Mouse (Mus musculus) hindbrain, embryonic 16.5 days (tissue): Measurements from ENCODE around the gene Slc35f5. TPM values are rescaled to one million over a fixed set of nuclear protein-coding genes. Genes with fewer than 3 reads are reported as not detected.
A peak's percentile ranks its signal among the peaks of the same experiment; 100 is the strongest.

ENCODE experiments used
- ATAC-seq: fragments of 200-750 bp; cut with Nextera tagmentation; 2 replicates; pipeline ENCODE4 v1.8.0; 2017; ENCODE audit warnings: moderate TSS enrichment, moderate library complexity
- H3K27ac ChIP-seq: fragments of 300-500 bp; sonication (generic); 2 replicates; pipeline ENCODE4 v1.5.1; 2014; ENCODE audit warnings: low read depth, mild to moderate bottlenecking, control low read depth, low read length, moderate library complexity
- H3K27me3 ChIP-seq: fragments of 300-500 bp; sonication (generic); replicated peaks from 2 replicates; pipeline ENCODE4 v1.6.1; 2014; ENCODE audit warnings: low read length; ENCODE audit not compliant: control insufficient read depth, insufficient read depth
- H3K36me3 ChIP-seq: fragments of 300-500 bp; sonication (generic); 2 replicates; pipeline ENCODE4 v1.6.1; 2014; ENCODE audit warnings: mild to moderate bottlenecking, low read length, moderate library complexity, mixed read lengths; ENCODE audit not compliant: control insufficient read depth, insufficient read depth
- H3K4me1 ChIP-seq: fragments of 300-500 bp; sonication (generic); 2 replicates; pipeline ENCODE4 v1.6.1; 2014; ENCODE audit warnings: low read depth, low read length; ENCODE audit not compliant: control insufficient read depth, insufficient read depth
- H3K4me2 ChIP-seq: fragments of 300-500 bp; sonication (generic); 2 replicates; pipeline ENCODE4 v1.6.1; 2014; ENCODE audit warnings: mild to moderate bottlenecking, low read length, control low read depth, moderate library complexity
- H3K4me3 ChIP-seq: fragments of 300-500 bp; sonication (generic); 2 replicates; pipeline ENCODE4 v1.5.1; 2014; ENCODE audit warnings: mild to moderate bottlenecking, low read length, control low read depth, moderate library complexity
- H3K9ac ChIP-seq: fragments of 300-500 bp; sonication (generic); 2 replicates; pipeline ENCODE4 v1.6.1; 2014; ENCODE audit warnings: low read depth, mild to moderate bottlenecking, control low read depth, low read length, moderate library complexity
- H3K9me3 ChIP-seq: fragments of 300-500 bp; sonication (generic); 2 replicates; pipeline ENCODE4 v1.6.1; 2014; ENCODE audit warnings: mild to moderate bottlenecking, low read length, moderate library complexity; ENCODE audit not compliant: control insufficient read depth
- WGBS: fragments of 180-500 bp; shearing (Covaris S2); extraction: QIAGEN DNeasy Blood & Tissue Kit; methylation state at CpG from one replicate; pipeline ENCODE4 v1.1.7; 2014; 5-methylcytosine and 5-hydroxymethylcytosine counted together
- polyA plus RNA-seq: library from polyadenylated mRNA; unstranded; fragments of >200 nt; fragmentation: Nextera tagmentation; extraction: Ambion mirVana; gene quantifications from 2 replicates; pipeline ENCODE4 v1.2.1, GENCODE M21; 2015

Slc35f5 gene
- polyA plus RNA-seq, 1 experiment from 2014 or later, result 36.3 TPM

DNA sequence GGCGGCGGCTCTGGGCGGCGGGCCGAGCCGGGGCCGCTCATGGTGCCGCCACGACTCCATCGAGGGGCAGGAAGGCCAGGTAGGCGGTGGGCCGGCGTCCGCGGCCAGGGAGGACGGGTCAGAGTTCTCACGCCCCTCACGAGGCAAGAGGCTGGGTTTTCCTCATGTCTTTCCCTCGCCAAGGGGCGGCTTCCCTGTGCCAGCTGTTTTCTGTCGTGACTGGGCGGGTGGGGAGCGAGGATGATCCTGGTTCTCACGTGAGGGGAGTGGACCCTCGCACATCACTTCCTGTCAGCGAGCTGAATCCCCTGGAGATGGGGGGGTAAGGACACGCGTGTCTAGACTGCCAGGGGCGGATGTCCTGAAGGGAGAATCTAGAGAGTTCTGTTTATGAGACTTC, 811 bp downstream of the Slc35f5 start:
- ATAC-seq, result peak; percentile 32
- no peaks in the 10 kb centered on the region for H3K9me3 ChIP-seq
- peak overlapping the region; percentile 95 for H3K27ac ChIP-seq
- peak overlapping the region; percentile 94 for H3K4me3 ChIP-seq
- H3K27me3 ChIP-seq, result no peaks in the 10 kb centered on the region
- peaks cover 10% of the 10 kb centered on the region for H3K4me1 ChIP-seq
- no peaks in the 10 kb centered on the region for H3K36me3 ChIP-seq
- 0% methylated on average over 25 of the region's 29 CpGs for WGBS
- peak overlapping the region; percentile 62 for H3K4me2 ChIP-seq
- H3K9ac ChIP-seq, result peak overlapping the region; percentile 97

DNA sequence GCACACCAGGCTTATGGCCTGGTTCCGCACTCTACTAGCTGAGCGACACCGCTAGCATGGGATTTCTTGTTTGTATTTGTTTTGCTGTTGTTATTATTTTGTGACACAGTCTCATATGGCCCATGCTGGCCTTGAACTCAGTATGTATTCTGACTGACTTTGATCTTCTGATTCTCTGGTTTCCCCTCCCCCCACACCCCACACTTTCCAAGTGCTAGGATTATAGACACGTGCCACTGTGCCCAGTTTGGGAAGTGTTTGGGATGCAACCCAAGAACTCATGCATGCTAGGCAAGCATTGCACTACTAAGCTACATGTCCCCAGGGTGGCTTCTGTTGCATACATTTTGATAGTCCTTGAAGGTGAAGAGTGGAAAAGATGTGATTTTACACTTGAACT, 1.4 kb downstream of the Slc35f5 start:
- peak overlapping the region; percentile 62 for H3K4me2 ChIP-seq
- H3K9ac ChIP-seq, result peak overlapping the region; percentile 97
- no peaks in the 10 kb centered on the region for H3K9me3 ChIP-seq
- H3K36me3 ChIP-seq, result no peaks in the 10 kb centered on the region
- peaks cover 10% of the 10 kb centered on the region for H3K4me1 ChIP-seq
- H3K4me3 ChIP-seq, result peak overlapping the region; percentile 94
- no peaks in the 10 kb centered on the region for H3K27me3 ChIP-seq
- 76% methylated on average over 4 of the region's 4 CpGs for WGBS
- H3K27ac ChIP-seq, result peak overlapping the region; percentile 95; the same call in 1 of the 2 replicates
- ATAC-seq, result no peak

DNA sequence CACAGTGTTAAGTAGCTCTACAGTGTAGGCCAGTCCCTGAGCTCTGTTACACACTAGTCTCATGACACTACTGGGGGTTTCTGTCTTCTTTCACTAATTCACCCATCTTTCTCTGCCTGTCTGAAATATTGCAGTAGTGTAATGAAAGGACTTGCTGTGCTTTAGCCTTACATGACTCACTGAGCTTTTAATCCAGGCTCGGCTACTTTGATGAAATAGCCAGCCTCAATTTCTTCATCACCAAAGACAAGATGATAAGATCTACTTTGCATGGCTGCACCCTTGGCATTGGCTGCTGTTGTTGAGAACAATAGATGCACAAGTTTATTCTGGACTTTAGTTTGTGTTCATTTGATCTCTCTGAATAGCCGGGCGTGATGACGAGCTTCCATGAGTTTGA, 7.7 kb downstream of the Slc35f5 start:
- H3K4me3 ChIP-seq, result no peak overlapping the region
- H3K4me2 ChIP-seq, result no peak overlapping the region
- H3K9me3 ChIP-seq, result no peaks in the 10 kb centered on the region
- H3K27me3 ChIP-seq, result no peaks in the 10 kb centered on the region
- H3K4me1 ChIP-seq, result no peaks in the 10 kb centered on the region
- peaks cover 20% of the 10 kb centered on the region for H3K36me3 ChIP-seq
- no peak for ATAC-seq
- H3K9ac ChIP-seq, result no peak overlapping the region
- H3K27ac ChIP-seq, result no peak overlapping the region
- 87% methylated on average over 4 of the region's 4 CpGs for WGBS

DNA sequence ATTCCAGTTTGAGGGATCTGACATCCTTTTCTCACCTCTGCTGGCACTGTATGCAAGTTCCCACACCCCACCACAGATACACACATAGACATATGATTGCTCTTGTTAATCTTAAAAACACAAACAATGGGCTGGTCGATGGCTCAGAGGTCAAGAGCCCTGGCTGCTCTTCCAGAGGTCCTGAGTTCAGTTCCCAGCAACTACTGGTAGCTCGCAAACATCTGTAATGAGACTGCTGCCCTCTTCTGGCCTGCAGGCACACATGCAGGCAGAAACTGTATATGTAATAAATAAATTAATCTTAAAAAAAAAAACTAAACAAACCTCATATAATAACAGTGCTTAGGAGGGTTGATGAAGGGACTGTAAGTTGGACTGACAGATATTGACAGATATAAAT, 13.8 kb downstream of the Slc35f5 start:
- Histone ChIP-seq H3K4me2 (no peak overlapping the region), H3K9ac (no peak overlapping the region), H3K4me3 (no peak overlapping the region), H3K27ac (no peak overlapping the region), H3K36me3 (peaks cover 36% of the 10 kb centered on the region), H3K9me3 (no peaks in the 10 kb centered on the region), H3K4me1 (no peaks in the 10 kb centered on the region), H3K27me3 (no peaks in the 10 kb centered on the region)
- 73% methylated on average over 2 of the region's 2 CpGs for WGBS
- no peak for ATAC-seq

DNA sequence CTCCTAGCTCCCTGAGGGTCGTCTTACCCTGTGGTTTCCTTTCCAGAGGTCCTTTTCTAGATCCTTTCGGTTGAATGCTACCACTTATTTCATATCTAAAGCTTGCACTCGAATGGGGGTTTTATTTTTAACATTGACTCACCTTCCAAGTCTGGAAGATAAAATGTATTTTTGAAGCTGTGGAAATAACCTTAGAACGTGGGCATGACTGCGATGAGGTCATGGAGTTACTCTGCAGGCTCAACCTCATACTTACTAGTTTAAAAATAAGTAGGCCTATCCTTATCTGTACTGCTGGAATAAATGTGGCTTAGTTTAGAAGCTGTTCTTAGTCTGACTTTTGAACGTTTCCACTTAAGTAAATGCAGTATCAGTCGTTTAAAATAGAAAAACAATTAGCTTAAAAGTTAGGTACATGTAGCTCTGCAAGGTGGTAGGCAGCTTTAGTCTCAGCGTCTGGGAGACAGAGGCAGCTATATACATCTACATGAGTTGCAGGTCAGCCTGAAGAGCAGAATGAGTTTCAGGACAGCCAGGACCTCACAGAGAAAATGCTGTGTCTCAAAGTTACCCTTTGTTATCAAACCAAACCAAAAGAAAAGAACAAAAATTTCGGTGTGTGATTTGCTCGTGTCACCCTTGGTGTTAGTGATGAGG, 15.2 kb downstream of the Slc35f5 start:
- Histone ChIP-seq H3K9ac (no peak overlapping the region), H3K4me1 (no peaks in the 10 kb centered on the region), H3K27me3 (no peaks in the 10 kb centered on the region), H3K36me3 (peaks cover 33% of the 10 kb centered on the region), H3K4me3 (no peak overlapping the region), H3K9me3 (no peaks in the 10 kb centered on the region), H3K4me2 (no peak overlapping the region), H3K27ac (no peak overlapping the region)
- ATAC-seq, result no peak
- WGBS, result 93% methylated on average over 10 of the region's 10 CpGs

DNA sequence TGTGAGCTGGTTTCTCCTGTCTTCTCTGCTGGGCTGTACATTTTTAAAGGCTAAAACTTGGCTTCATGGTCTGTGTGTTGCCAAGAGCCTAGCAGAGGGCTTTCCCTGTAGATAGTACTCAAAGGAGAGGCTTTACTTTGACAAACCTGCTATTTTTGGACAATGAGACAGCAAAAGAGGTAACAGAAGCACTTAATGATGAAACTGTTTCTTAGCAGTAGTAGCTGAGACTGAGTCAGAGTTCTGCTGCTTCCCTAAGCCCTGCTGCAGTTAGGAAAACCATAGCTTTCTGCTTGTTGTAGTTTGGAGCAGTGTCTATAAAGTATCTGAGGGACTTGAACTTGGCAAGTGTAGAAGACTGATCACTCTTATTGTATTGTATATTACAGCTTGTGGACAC, 16.6 kb downstream of the Slc35f5 start:
- Histone ChIP-seq H3K27ac (no peak overlapping the region), H3K9ac (no peak overlapping the region), H3K9me3 (no peaks in the 10 kb centered on the region), H3K36me3 (peaks cover 33% of the 10 kb centered on the region), H3K4me2 (no peak overlapping the region), H3K27me3 (no peaks in the 10 kb centered on the region), H3K4me1 (no peaks in the 10 kb centered on the region), H3K4me3 (no peak overlapping the region)
- no peak for ATAC-seq

DNA sequence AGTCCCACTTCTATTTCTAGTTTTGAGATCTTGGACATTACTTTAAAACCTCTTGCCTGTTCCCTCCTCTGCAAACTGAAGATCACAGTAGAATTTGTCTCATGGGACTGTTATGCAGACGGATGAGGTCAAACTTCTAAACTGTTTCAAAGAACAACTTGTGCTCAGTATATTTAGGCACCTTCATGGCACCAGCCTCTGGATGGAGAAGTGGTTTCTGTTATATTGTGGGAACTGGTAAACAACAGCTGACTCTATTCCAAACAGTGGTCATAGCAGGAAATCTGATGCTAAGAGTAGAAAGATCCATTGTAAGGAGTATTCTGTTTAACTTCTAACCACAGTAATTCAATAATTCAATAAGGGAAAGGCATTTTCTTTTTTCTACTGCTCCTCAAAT, 17.7 kb downstream of the Slc35f5 start:
- Histone ChIP-seq H3K4me3 (no peak overlapping the region), H3K4me2 (no peak overlapping the region), H3K4me1 (no peaks in the 10 kb centered on the region), H3K36me3 (peaks cover 28% of the 10 kb centered on the region), H3K9me3 (no peaks in the 10 kb centered on the region), H3K27ac (no peak overlapping the region), H3K9ac (no peak overlapping the region), H3K27me3 (no peaks in the 10 kb centered on the region)
- WGBS, result 97% methylated on average over 1 of the region's 1 CpGs
- ATAC-seq, result no peak

DNA sequence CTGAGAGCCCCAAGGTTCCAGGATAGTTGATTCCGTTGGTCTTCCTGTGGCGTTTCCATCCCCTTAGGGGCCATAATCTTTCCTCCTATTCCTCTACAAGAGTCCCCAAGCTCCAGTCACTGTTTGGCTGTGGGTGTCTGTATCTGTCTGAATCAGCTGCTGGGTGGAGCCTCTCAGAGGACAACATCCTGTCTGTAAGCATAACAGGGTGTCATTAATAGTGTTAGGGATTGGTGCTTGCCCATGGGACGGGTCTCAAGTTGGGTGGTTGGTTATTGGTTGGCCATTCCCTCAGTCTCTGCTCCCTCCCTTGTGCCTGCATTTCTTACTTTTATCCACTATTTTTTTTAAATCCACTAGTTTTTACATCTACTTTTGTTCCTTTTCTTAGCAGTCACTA, 20.7 kb downstream of the Slc35f5 start:
- 94% methylated on average over 3 of the region's 3 CpGs for WGBS
- Histone ChIP-seq H3K4me2 (no peak overlapping the region), H3K36me3 (peaks cover 22% of the 10 kb centered on the region), H3K27me3 (no peaks in the 10 kb centered on the region), H3K9me3 (no peaks in the 10 kb centered on the region), H3K9ac (no peak overlapping the region), H3K4me3 (no peak overlapping the region), H3K4me1 (no peaks in the 10 kb centered on the region), H3K27ac (no peak overlapping the region)
- no peak for ATAC-seq

DNA sequence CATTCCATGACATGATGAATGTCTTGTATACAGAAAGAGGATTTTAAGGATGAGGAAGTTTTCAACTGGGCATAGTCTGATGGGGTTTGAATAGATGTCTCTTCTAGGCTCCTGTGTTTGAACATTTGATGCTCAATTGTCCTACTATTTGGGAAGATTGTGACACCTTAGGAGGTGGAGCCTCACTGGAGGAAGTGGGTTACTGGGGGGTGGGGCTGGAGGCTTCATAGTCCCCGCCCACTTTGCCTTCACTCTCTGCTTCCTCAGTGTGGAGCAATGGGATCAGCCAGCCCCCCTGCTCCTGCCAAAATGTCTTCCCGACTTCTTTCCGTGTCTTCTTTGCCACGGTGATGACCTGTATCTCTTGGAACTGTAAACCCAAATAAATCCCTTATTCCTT, 43.2 kb downstream of the Slc35f5 start:
- Histone ChIP-seq H3K9ac (no peak overlapping the region), H3K4me1 (peaks cover 6% of the 10 kb centered on the region; the same call in 1 of the 2 replicates), H3K9me3 (peaks cover 10% of the 10 kb centered on the region), H3K27me3 (no peaks in the 10 kb centered on the region), H3K4me2 (no peak overlapping the region), H3K27ac (no peak overlapping the region), H3K4me3 (no peak overlapping the region), H3K36me3 (no peaks in the 10 kb centered on the region)
- ATAC-seq, result no peak
- WGBS, result 80% methylated on average over 4 of the region's 4 CpGs
